Mouse (Mus musculus): Measurements from ENCODE around the gene Tmem108. TPM values are rescaled to one million over a fixed set of nuclear protein-coding genes. Genes with fewer than 3 reads are reported as not detected.

Gene Tmem108
- polyA plus RNA-seq, 1 experiment, result 0.01 TPM

- no peaks in the 10 kb centered on the region for H3K79me2 ChIP-seq (ENCODE audit: control insufficient read depth, insufficient read depth)
- TF ChIP-seq USF1 (IDR thresholded peaks at IDR 0.05; ENCODE audit: low read depth) (no peak), MYOG (IDR thresholded peaks at IDR 0.05; ENCODE audit: control insufficient read depth, extremely low read depth, insufficient read length) (no peak), MAX (IDR thresholded peaks at IDR 0.05) (no peak), CEBPB (IDR thresholded peaks at IDR 0.05; ENCODE audit: low read depth) (no peak), CTCF (IDR thresholded peaks at IDR 0.05; ENCODE audit: control insufficient read depth, insufficient read depth, insufficient read length) (no peak), MYOD1 (IDR thresholded peaks at IDR 0.05; ENCODE audit: control insufficient read depth, insufficient read length, low read depth) (no peak), FOSL1 (IDR thresholded peaks at IDR 0.05; ENCODE audit: insufficient read depth, low read length, poor library complexity, severe bottlenecking) (no peak)
Observed at GRCm38 (mm10) chr9:103546695-103547645, 214.7 kb downstream of the Tmem108 start.

GRCm38 (mm10) chr9:103545729-103546128 lies 215.9 kb downstream of the Tmem108 start:
- H3K79me3 ChIP-seq (ENCODE audit: low read depth), result no peaks in the 10 kb centered on the region
- no peak for TF ChIP-seq CTCF (IDR thresholded peaks at IDR 0.05; ENCODE audit: control insufficient read depth, insufficient read depth, insufficient read length)
- TF ChIP-seq USF1 (IDR thresholded peaks at IDR 0.05; ENCODE audit: low read depth), result no peak
- TF ChIP-seq FOSL1 (IDR thresholded peaks at IDR 0.05; ENCODE audit: insufficient read depth, low read length, poor library complexity, severe bottlenecking), result no peak
- peak; percentile 72 for TF ChIP-seq MYOD1 (IDR thresholded peaks at IDR 0.05; ENCODE audit: control insufficient read depth, insufficient read length, low read depth)

More at GRCm38 (mm10) chr9:103546695-103547645, 214.7 kb downstream of the Tmem108 start:
- Histone ChIP-seq H3ac (ENCODE audit: control insufficient read depth, insufficient read length, low read depth) (no peak overlapping the region), H3K4me3 (ENCODE audit: insufficient read depth, poor library complexity, severe bottlenecking) (no peak overlapping the region), H3K27me3 (ENCODE audit: control insufficient read depth, insufficient read depth, insufficient read length) (peaks cover 15% of the 10 kb centered on the region), H3K79me3 (ENCODE audit: low read depth) (no peaks in the 10 kb centered on the region), H3K36me3 (ENCODE audit: control insufficient read depth, insufficient read depth) (no peaks in the 10 kb centered on the region)

GRCm38 (mm10) chr9:103545271-103545670 lies 216.4 kb downstream of the Tmem108 start:
- Histone ChIP-seq H3K79me3 (ENCODE audit: low read depth) (no peaks in the 10 kb centered on the region), H3K4me3 (ENCODE audit: insufficient read depth, poor library complexity, severe bottlenecking) (no peak overlapping the region), H3K27me3 (ENCODE audit: control insufficient read depth, insufficient read depth, insufficient read length) (peaks cover 16% of the 10 kb centered on the region), H3K36me3 (ENCODE audit: control insufficient read depth, insufficient read depth) (no peaks in the 10 kb centered on the region), H3K79me2 (ENCODE audit: control insufficient read depth, insufficient read depth) (no peaks in the 10 kb centered on the region), H3ac (ENCODE audit: control insufficient read depth, insufficient read length, low read depth) (no peak overlapping the region)
- TF ChIP-seq FOSL1 (IDR thresholded peaks at IDR 0.05; ENCODE audit: insufficient read depth, low read length, poor library complexity, severe bottlenecking) (no peak), MYOG (IDR thresholded peaks at IDR 0.05; ENCODE audit: control insufficient read depth, extremely low read depth, insufficient read length) (no peak), CTCF (IDR thresholded peaks at IDR 0.05; ENCODE audit: control insufficient read depth, insufficient read depth, insufficient read length) (no peak), USF1 (IDR thresholded peaks at IDR 0.05; ENCODE audit: low read depth) (no peak), MYOD1 (IDR thresholded peaks at IDR 0.05; ENCODE audit: control insufficient read depth, insufficient read length, low read depth) (no peak), CEBPB (IDR thresholded peaks at IDR 0.05; ENCODE audit: low read depth) (no peak), MAX (IDR thresholded peaks at IDR 0.05) (no peak)

More at GRCm38 (mm10) chr9:103545729-103546128, 215.9 kb downstream of the Tmem108 start:
- Histone ChIP-seq H3K36me3 (ENCODE audit: control insufficient read depth, insufficient read depth) (no peaks in the 10 kb centered on the region), H3ac (ENCODE audit: control insufficient read depth, insufficient read length, low read depth) (no peak overlapping the region), H3K4me3 (ENCODE audit: insufficient read depth, poor library complexity, severe bottlenecking) (no peak overlapping the region), H3K79me2 (ENCODE audit: control insufficient read depth, insufficient read depth) (no peaks in the 10 kb centered on the region), H3K27me3 (ENCODE audit: control insufficient read depth, insufficient read depth, insufficient read length) (peaks cover 16% of the 10 kb centered on the region)

GRCm38 (mm10) chr9:103544599-103544998 lies 217.0 kb downstream of the Tmem108 start:
- H3K79me3 ChIP-seq (ENCODE audit: low read depth), result no peaks in the 10 kb centered on the region
- H3K27me3 ChIP-seq (ENCODE audit: control insufficient read depth, insufficient read depth, insufficient read length), result peaks cover 15% of the 10 kb centered on the region
- TF ChIP-seq MYOD1 (IDR thresholded peaks at IDR 0.05; ENCODE audit: control insufficient read depth, insufficient read length, low read depth) (no peak), FOSL1 (IDR thresholded peaks at IDR 0.05; ENCODE audit: insufficient read depth, low read length, poor library complexity, severe bottlenecking) (no peak)
- no peaks in the 10 kb centered on the region for H3K79me2 ChIP-seq (ENCODE audit: control insufficient read depth, insufficient read depth)
- no peak overlapping the region for H3ac ChIP-seq (ENCODE audit: control insufficient read depth, insufficient read length, low read depth)
- H3K36me3 ChIP-seq (ENCODE audit: control insufficient read depth, insufficient read depth), result no peaks in the 10 kb centered on the region
- no peak overlapping the region for H3K4me3 ChIP-seq (ENCODE audit: insufficient read depth, poor library complexity, severe bottlenecking)

- TF ChIP-seq USF1 (IDR thresholded peaks at IDR 0.05; ENCODE audit: low read depth), result no peak
- no peak for TF ChIP-seq CTCF (IDR thresholded peaks at IDR 0.05; ENCODE audit: control insufficient read depth, insufficient read depth, insufficient read length)
- no peak for TF ChIP-seq MYOG (IDR thresholded peaks at IDR 0.05; ENCODE audit: control insufficient read depth, extremely low read depth, insufficient read length)
- no peak for TF ChIP-seq MYOD1 (IDR thresholded peaks at IDR 0.05; ENCODE audit: control insufficient read depth, insufficient read length, low read depth)
- TF ChIP-seq MAX (IDR thresholded peaks at IDR 0.05), result no peak
- no peak for TF ChIP-seq FOSL1 (IDR thresholded peaks at IDR 0.05; ENCODE audit: insufficient read depth, low read length, poor library complexity, severe bottlenecking)
- TF ChIP-seq CEBPB (IDR thresholded peaks at IDR 0.05; ENCODE audit: low read depth), result no peak
- Histone ChIP-seq H3K27me3 (ENCODE audit: control insufficient read depth, insufficient read depth, insufficient read length) (peaks cover 7% of the 10 kb centered on the region), H3K4me3 (ENCODE audit: insufficient read depth, poor library complexity, severe bottlenecking) (no peak overlapping the region), H3K36me3 (ENCODE audit: control insufficient read depth, insufficient read depth) (no peaks in the 10 kb centered on the region), H3ac (ENCODE audit: control insufficient read depth, insufficient read length, low read depth) (no peak overlapping the region), H3K79me2 (ENCODE audit: control insufficient read depth, insufficient read depth) (no peaks in the 10 kb centered on the region), H3K79me3 (ENCODE audit: low read depth) (no peaks in the 10 kb centered on the region)
Observed at GRCm38 (mm10) chr9:103540518-103540917, 221.1 kb downstream of the Tmem108 start.

Measured in C2C12 (cell line).